Mouse (Mus musculus) embryo, embryonic 10.5 days (tissue): ENCODE measurements around the gene Fut11.

Experiments
- DNase-seq: peaks from one replicate; pipeline ENCODE4 v3.0.0-alpha.2; 2015; ENCODE audit warnings: low spot score

Fut11 gene

GRCm38 (mm10) chr14:20718443-20718842, 23.7 kb downstream of the Fut11 start:
- no peak for DNase-seq

- no peak for DNase-seq
Measured at GRCm38 (mm10) chr14:20719767-20720166, 25.0 kb downstream of the Fut11 start.

- no peak for DNase-seq
Measured at GRCm38 (mm10) chr14:20721371-20721770, 26.6 kb downstream of the Fut11 start.

- DNase-seq = no peak
Measured at GRCm38 (mm10) chr14:20723006-20723405, 28.2 kb downstream of the Fut11 start.

GRCm38 (mm10) chr14:20724043-20724442, 29.3 kb downstream of the Fut11 start:
- peak; percentile 72 for DNase-seq

- DNase-seq = no peak
Measured at GRCm38 (mm10) chr14:20725660-20726339, 31.0 kb downstream of the Fut11 start.

GRCm38 (mm10) chr14:20729871-20730270, 35.1 kb downstream of the Fut11 start:
- DNase-seq = no peak

GRCm38 (mm10) chr14:20730853-20731602, 36.3 kb downstream of the Fut11 start:
- DNase-seq = no peak

GRCm38 (mm10) chr14:20733041-20733951, 38.5 kb downstream of the Fut11 start:
- peak; percentile 18 for DNase-seq

- DNase-seq = peak; percentile 92
Measured at GRCm38 (mm10) chr14:20733952-20734774, 39.4 kb downstream of the Fut11 start, which contains the start of gene Ndst2. Gene Ndst2 (minus strand): TSS chr14:20734562.

- no peak for DNase-seq
Measured at GRCm38 (mm10) chr14:20735052-20735451, 40.3 kb downstream of the Fut11 start.

GRCm38 (mm10) chr14:20735892-20736390, 41.2 kb downstream of the Fut11 start:
- DNase-seq = no peak

- DNase-seq = peak; percentile 54
Measured at GRCm38 (mm10) chr14:20737306-20737705, 42.5 kb downstream of the Fut11 start.

- no peak for DNase-seq
Measured at GRCm38 (mm10) chr14:20738511-20738910, 43.7 kb downstream of the Fut11 start.

GRCm38 (mm10) chr14:20741301-20741700, 46.5 kb downstream of the Fut11 start:
- DNase-seq = no peak

- no peak for DNase-seq
Measured at GRCm38 (mm10) chr14:20743614-20744013, 48.8 kb downstream of the Fut11 start.

- no peak for DNase-seq
Measured at GRCm38 (mm10) chr14:20746935-20747334, 52.2 kb downstream of the Fut11 start.

GRCm38 (mm10) chr14:20748388-20748787, 53.6 kb downstream of the Fut11 start:
- no peak for DNase-seq

- DNase-seq = no peak
Measured at GRCm38 (mm10) chr14:20749494-20750051, 54.8 kb downstream of the Fut11 start.

GRCm38 (mm10) chr14:20750503-20750902, 55.7 kb downstream of the Fut11 start:
- DNase-seq = no peak
